Mouse (Mus musculus): ENCODE measurements around the gene Mrps27. TPM values are rescaled to one million over a fixed set of nuclear protein-coding genes. Genes with fewer than 3 reads are reported as not detected.

The Mrps27 gene
- total RNA-seq, 2 experiments from 2014 or later: 51.7 to 52.1 TPM

DNA sequence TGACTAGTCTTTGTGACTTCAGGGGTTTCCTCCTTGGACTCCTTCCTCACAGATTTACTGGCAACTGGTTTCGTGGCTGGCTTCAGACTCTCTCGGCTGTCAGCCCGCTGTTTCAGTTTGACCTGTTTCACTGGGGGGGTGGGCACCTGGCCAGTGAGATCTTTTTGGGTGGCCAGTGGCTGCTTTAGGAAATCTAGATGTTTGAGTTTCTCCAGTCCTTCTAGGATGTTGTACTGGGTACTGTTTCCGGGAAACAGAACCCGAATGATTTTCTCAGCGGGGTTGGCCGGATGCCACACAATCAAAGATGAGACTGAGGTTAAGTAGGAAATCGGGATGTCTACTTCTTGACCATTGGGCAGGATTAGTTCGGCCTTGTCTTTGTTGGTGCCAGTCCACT, 89.9 kb downstream of the Mrps27 start:
- no peak for DNase-seq (ENCODE audit: low spot score in 2 of 2)

DNA sequence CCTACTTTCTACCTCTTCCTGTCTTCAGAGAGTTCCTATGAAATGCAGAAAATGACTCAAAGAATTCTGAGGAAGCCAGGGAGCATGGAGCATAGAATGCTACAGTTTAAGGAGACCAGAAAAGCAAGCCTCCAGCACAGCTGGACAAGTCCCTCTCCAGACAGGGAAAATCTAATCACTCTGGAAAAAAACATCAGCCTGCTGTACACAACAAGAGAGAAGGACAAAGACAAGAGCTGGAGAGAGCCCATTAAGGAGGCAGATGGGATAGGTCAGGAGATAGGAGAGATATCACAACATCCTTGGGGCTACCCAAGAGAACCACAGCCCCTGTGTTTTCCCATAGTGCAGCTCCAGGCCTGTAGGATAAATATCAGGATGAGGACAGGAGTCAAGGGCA, 92.5 kb downstream of the Mrps27 start:
- DNase-seq (ENCODE audit: low spot score in 2 of 2): no peak

DNA sequence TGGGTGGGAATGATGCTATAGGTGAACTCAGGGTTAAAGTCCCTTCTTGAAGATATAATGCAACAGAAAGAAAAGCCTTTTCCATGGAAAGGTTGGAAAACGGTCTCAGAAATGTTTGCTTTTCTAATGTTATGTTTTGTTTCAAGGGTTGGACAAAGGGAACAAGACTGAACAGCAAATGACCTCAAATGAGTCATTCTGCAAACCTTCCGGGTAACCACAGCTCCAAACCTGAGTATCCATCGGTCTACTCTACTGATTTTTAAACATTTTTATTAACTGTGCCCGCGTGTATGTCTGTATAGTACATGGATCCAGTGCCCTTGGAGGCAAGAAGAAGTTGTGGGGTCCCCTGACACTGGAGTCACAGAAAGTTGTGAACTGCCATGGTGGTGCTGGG, 94.8 kb downstream of the Mrps27 start:
- DNase-seq (ENCODE audit: low spot score in 2 of 2): no peak

DNA sequence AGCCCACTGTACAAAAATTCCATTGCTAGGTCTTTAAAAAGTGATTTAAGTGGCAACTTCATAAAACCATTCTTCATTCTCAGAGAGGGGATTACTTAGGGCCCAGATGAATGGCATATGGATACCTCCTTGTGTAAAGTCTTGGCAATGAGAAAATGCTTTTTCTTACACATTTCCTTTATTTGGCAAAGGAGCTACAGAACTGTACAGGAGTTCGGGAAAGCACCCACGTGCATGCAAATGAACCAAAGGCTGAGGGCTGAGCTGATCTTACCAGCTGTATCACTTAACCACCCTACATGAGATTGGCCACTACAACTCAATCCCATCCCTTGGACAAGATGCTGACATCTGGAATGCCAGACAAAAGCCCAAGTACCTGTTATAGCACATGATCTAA, 95.6 kb downstream of the Mrps27 start:
- DNase-seq (ENCODE audit: low spot score in 2 of 2): no peak

DNA sequence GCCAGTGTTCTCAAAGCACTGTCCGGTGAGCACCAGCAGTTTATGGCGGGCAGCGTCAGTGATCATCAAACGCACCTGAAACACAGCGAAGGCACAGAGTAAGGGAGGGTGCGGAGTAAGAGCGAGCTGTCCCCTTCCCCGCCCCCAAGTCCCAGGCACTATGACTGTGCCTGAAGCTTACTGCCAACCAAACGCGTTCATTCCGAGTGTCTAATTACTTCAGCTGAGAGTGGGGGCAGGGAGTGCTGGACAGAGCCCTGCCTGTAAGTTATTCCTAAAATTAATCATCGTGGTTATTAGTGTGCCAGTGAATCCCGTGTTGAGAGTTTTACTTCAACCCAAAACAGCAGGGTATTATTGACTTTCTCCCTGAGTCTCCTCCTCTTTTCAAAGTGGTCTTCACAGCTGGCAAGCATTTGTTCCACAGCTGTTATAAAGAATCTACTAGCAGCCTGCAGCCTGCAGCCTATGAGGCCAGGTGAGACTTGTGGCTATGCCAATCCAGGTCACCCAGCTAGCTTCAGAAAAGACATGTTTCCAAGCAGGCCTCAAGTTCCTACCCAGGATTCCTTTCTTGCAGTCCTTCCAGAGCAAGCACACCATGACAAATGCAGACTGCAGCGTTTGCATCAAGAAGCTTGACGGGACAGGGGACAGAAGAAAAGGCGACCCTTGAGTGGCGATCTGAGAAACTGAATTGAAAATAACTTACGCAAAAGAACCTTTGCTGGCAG, 97.3 kb downstream of the Mrps27 start:
- DNase-seq (ENCODE audit: low spot score in 2 of 2): no peak

DNA sequence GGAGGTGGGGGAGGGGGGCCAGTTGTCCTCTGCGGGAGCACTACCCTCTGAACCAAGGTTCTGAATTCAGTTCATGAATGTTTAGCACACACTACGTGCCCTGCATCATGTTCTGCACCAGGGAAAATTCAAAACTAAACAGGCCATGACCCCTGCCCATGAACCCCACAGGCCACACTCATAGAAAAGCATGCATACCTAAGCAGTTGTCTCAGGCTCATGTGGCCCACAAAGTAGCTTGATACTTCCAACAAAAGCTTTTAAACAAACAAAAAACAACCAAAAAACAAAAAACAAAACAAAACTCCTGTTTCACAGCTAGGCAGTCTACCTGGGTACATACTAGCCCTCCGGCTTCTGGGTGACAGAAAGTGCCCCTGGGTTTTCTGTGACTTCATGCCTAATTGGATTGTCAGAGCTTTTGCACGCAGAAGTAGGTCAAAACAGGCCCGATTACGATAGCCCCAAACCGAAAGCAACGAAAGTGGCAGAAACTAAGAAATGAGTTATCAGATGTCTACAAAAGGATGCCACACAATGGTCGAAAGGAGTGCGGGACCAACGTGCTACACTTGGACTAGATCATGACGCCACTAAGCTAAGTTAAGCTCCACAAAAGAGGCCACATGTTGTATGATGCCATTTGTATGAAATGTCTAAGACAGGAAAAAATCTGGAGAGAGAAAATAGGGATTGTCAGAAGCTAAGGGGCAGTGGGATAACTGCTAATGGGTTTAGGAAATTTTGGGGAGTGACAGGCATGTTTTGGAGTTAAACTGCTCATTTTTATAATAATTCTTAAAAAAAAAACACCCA, 98.1 kb downstream of the Mrps27 start:
- no peak for DNase-seq (ENCODE audit: low spot score in 2 of 2)

DNA sequence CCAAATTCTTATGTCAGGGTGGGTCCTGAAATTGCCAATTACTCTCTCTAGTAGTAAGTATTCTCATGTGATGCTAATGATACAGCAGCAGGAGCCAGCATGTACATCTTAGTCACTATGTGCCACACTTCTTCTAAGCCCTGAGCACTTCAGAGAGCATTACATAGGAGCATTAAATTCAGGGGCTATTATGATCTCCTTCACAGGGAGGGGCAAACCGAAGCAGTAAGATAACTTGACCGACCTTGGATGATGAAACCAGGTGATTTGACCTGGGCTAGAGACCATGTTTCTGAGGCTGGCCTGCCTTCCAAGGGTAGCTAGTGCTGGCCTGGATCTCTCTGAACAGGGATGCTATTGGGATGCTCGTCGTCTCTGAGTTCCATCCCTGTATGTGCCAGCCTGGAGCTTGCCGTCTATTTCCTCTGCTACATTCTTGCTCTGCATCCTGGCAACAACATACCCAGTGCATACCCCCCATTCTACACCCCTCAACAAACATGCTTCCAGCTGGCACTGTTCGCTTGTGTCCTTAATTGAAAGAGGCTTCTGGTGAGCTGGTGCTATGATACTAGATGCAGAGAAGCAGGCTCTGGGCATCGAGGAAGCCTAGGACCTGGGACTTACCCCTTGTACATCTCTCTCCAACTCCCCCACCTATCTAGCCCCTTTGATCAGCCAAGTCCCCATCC, 99.0 kb downstream of the Mrps27 start:
- no peak for DNase-seq (ENCODE audit: low spot score in 2 of 2)

DNA sequence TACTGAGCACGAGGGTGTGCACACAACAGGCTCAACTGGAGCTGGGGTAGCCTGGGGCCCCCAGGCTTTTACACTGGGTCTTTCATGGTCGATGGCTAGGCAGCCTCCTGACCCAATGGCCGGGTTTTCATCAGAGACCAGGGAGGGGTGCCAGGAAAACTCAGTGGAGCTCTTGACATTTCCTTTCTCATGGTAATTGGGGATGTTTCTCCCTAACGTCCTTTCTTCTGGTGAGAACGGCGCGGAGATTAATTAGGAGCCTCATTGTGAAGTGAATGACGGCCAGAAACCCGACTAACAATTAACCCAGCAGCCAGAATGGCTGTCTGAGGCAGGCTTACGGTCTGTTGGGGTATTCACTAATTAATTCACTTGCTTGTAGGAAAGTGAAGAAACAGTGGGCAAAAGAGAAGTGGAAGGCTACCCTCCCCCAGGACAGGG, 99.9 kb downstream of the Mrps27 start:
- no peak for DNase-seq (ENCODE audit: low spot score in 2 of 2)

DNA sequence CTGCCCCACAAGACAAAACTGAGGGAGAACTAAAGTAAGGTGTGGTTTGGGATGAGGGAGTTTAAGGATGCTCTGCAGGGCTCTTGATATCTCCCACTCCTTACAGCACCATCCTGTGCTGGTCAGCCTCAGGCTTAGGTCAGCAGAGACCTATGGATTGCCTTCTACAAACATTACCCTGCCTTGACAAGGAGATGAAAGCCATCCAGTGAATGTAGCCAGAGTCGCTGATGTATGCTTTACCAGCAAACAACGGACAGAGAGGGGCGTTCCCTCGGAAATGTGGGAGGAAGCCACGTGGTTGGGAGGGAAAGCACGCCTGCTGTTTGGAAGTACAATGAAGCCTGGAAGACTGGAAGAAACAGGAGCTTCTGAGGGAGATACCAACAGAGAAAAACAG, 100.3 kb downstream of the Mrps27 start:
- DNase-seq (ENCODE audit: low spot score in 2 of 2): no peak

DNA sequence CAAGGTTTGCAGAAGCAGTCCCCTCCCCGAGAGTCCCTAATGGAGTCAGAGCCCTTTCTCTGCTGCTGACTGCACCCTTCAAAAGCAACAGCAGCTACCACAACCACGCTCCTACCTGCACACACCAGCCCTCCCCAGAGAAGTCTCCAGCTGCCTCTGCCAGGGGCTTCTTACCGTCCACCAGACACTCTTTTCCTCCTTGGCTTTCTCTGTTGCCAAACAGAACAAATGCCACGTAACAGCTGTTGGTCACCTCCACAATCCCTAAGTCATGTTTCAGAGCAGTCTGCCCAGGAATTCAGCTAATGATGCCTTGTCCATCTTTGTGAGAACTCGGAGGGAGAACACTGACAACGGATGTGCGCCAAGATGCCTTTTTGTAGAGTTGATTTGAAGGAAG, 102.4 kb downstream of the Mrps27 start:
- no peak for DNase-seq (ENCODE audit: low spot score in 2 of 2)

DNA sequence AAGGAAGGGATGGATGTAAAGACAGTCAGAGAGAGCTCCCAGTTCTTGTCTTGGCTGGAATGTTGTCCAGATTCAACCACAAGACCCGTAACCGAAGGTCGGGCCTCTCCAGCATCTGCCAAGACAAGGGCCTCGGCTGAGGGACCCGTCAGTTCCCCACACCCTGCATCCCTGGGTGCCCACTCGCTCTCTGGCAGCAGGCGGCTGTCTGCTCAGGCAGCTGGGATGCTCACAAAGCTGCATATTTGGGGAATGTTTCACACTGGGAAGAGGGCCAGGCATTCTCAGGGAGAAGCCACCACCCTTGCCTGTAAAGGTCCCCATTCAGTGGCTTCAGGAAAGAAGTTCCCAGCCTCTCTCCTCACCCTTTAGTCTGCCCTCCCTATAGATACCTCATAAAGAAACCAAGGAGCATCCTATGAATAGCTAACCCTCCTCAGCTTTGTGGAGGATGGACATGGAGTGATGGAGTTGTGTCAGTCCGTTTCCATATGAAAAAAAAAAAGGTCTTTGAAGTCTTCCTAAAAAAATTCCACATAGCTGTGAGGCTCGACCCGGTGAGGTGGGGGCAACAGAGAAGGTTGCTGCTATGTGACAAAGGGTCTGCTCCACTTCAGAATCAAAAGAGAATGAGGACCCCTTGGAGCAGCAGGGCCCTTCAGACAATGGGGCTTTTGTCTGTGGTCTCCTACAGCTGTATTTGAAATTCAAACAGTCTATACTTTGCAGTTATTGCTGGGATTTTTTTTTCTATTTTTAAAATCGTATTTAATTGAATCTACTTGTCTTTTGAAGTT, 103.0 kb downstream of the Mrps27 start:
- DNase-seq (ENCODE audit: low spot score in 2 of 2): no peak

DNA sequence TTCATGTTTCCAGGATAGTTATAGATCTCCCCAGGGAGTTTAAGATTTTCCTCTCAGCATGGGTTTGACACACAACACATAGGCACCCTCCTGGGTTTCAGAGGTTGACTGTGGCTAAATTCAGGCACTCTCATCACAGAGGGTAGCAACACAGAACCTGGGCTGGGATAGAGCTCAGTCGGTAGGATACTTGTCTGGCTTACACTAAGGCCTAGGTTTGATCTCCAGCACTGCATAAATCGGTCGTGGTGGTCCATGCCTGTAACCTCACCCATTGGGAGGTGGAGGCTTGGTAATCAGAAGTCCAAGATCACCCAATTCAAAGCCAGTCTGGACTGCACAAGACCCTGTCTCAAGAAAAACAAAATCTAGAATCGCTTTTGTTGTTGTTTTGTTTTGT, 103.7 kb downstream of the Mrps27 start:
- DNase-seq (ENCODE audit: low spot score in 2 of 2): no peak

DNA sequence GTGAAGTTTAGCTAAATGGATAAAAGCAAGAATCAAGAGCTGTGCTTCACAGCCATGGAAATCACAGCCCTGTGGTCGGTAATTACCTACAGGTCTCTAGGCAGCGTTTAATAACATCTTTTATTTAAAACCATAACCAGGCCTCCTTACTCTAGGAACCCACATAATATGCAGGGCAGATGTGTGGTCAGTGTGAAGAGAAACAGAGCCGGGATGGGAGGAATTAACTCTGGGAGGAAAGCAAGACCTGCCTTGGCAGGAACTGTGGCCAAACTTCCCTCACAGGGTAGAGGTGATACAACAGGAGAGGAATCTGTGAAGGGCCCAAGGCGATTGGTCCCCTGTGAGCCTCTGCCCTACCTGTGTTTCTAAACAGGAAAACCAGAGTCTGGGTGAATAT, 105.0 kb downstream of the Mrps27 start:
- no peak for DNase-seq (ENCODE audit: low spot score in 2 of 2)

DNA sequence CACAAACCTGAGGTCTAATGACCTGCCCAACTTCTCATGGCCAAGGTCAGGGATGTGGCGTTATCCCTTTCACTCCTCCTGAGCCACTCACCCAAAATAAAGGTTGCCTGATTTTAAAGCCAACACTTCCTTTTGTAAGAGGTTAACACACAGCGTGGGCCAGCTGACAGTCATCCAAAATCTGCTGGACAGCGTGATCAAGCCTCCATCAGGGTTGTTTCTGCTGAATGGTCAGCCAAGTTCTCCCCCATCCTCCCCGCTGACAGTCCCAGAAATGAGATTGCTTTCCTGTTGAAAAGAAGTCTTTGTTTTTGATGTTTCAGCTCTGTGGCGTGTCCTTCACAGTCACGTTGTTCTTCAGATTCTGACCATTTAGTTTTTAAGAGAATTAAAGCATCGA, 106.2 kb downstream of the Mrps27 start:
- no peak for DNase-seq (ENCODE audit: low spot score in 2 of 2)

DNA sequence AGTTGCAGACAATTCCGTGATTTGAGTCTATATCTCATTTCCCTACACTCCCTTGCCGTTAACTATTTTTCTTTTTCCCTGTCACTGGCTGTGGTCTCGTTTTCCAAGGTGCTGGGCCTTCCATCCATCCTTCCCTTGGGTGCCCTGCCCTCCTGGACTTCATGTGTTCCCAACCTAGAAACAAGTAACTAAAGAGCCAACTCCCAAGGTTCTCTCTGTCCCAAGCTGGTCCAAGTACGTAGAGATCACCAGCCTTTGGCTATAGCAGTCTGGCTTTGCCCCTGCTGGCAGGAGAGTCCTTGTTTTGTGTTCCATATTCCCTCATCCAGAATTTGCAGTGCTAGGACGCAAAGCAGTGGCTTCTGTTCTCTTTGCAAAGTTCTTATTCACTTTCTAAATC, 106.7 kb downstream of the Mrps27 start:
- no peak for DNase-seq (ENCODE audit: low spot score in 2 of 2)

DNA sequence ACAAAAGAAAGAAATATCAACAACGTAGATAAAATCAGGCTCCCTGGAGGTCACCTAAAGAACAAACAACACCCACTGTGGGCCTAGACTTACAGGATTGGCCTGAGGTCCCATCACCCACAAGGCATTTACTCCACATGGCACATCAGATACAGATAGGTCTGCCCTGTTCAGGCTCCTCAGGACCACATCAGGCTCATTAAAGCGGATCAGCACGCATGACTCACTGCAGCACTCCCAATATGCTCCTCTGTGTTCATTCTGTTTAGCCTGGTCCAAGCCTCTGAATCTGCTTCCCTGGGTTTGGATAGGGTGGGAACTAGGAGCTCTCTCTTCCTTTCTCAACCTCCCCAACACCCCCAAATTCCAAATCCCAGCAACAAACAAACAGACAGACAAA, 107.9 kb downstream of the Mrps27 start:
- DNase-seq (ENCODE audit: low spot score in 2 of 2): no peak

DNA sequence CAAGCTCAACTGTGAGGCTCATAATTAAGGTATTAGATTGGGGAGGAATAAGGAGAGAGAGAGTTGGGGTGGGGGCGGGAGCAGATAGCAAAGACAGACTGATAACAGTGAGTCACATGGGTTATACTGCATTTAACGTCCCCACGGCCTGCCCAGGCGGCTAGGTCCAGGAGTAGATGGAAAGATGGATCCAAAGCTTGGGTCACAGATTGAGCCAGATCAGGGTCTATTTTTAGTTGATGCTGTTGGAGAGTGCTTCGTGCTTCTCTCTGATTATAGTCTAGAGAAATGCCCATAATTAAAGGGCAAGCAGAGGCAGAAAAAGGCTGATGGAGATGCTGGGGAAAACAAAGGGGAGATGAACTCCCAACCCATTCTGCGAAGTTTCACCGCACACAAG, 110.4 kb downstream of the Mrps27 start:
- no peak for DNase-seq (ENCODE audit: low spot score in 2 of 2)

DNA sequence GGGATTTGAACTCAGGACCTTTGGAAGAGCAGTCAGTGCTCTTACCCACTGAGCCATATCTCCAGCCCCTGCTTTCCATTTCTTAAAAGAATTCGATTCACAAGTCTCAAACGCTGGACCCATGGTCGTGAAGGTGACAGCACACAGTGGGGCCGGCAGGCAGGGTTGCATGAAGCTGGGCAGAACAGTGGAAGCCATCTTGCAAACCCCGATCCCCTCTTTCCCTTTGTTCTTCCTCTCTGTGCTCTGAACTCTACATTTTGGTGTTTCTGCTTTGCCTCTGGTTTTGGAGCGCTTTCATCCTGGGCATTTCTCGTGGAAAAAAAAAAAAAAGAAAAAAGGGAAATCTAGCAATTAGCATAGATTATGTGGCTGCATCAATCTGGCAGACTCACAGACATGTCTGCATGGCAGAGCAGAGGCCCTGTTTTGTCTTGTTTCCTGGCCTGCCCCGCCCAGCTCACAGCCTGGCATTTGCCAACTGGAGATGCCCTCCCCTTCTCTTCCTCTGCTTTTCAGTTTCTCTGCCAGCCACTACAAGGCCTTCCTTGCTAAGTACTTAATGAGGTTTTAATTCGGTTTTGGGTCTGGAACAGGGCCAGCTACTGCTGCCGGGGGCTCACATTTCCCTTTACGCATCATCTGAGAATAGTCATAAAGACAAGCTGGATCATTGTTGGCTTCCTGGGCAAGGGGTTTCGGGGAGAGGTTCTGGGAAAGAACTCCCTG, 114.2 kb downstream of the Mrps27 start:
- no peak for DNase-seq (ENCODE audit: low spot score in 2 of 2)

DNA sequence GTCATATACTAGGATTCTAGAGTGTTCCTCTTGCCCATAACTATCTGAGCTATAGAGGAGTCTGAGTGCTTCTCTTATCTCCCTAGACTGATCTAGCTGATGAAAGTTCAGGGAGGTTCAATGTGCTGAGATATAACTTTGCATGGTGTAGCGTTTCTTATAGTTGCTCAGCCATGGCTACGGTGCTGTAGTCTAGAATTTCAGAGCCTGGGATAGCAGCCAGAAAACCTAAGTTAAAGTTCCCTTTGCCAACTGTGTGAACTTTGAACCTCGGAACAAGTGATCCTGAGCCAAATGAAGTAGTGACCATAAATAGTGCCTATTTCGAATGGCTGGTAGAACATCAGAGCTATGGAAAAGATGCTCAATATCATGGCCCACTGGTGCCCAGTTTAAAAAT, 115.0 kb downstream of the Mrps27 start:
- DNase-seq (ENCODE audit: low spot score in 2 of 2): no peak

DNA sequence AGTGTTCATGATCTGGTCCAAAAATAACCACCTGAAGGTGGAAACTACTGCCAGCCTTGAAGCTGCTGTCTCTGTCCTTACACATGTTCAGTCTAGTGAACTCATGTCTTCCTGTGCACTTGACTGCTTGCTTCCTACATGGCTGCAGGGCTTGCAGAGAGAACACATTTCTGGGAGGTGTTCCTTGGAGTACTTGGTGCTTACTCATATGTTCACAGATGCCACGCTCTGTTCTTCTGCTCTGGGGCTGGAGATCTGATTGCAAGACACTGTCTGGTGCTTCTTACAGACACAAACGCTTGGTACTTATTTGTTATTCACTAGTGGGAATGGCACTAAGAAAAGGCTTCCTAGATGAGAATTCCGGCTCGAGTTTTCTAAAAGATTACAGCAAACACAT, 117.3 kb downstream of the Mrps27 start:
- DNase-seq (ENCODE audit: low spot score in 2 of 2): no peak

DNA sequence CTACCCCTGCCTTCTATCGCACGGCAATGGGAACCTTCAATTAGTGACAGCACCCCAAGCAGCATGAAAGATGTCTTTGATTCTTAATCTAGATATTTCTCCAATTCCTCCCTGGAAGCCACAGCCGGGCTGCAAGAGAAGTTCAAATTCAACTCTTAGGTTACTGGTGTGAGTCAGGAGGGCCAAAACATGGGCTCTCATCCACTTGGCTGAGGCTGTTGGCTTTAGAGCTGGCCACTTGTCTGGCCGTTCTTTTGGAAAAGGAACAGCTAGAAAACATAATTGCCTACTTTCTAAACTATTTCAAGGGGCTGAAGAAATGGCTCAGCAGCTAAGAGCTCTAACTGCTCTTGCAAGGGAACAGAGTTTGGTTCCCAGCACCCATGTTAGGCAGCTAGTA, 120.0 kb downstream of the Mrps27 start:
- DNase-seq (ENCODE audit: low spot score in 2 of 2): no peak
